Comparison of ENCODE assay signal across 8 mouse cellular contexts in genomic region chr16:3871815-3872214, GRCm38 (mm10). TPM values are rescaled to one million over a fixed set of nuclear protein-coding genes. Genes with fewer than 3 reads are reported as not detected.
A peak's percentile ranks its signal among the peaks of the same experiment; 100 is the strongest.
DNase-seq lines count a peak whose midpoint lies in the region; ATAC-seq and TF ChIP-seq lines count a peak whose summit lies in the region.

No protein-coding gene starts in this region.

- no peak for TF ChIP-seq EP300 in heart, postnatal 0 days (IDR thresholded peaks at IDR 0.05; ENCODE audit: low read depth)

- peak overlapping the region; percentile 52 for H3K4me3 ChIP-seq in heart, postnatal 0 days (ENCODE audit: low read depth, low read length)
- peak overlapping the region; percentile 90 for H3K4me3 ChIP-seq in bone marrow macrophage, adult 2 months (ENCODE audit: insufficient read depth, low read length)
- peak overlapping the region; percentile 57 for H3K4me3 ChIP-seq in hindbrain, embryonic 15.5 days
- peak overlapping the region; percentile 56 for H3K4me3 ChIP-seq in midbrain, embryonic 13.5 days (replicated peaks)

- H3K27ac ChIP-seq in heart, postnatal 0 days (ENCODE audit: low read depth) = peak overlapping the region; percentile 16; the same call in 1 of the 2 replicates
- H3K27ac ChIP-seq in bone marrow macrophage, adult 2 months (ENCODE audit: insufficient read depth, low read depth, low read length) = no peak overlapping the region
- H3K27ac ChIP-seq in hindbrain, embryonic 15.5 days (replicated peaks) = peak overlapping the region; percentile 51; the same call in 1 of the 2 replicates
- H3K27ac ChIP-seq in midbrain, embryonic 13.5 days = peak overlapping the region; percentile 19; the same call in 1 of the 2 replicates

- TF ChIP-seq POLR2A in bone marrow macrophage, adult 2 months (IDR thresholded peaks at IDR 0.05; ENCODE audit: borderline replicate concordance, low read depth, low read length) = no peak

- peak overlapping the region; percentile 97 for H3K4me2 ChIP-seq in heart, postnatal 0 days (ENCODE audit: low read depth, low read length)
- peak overlapping the region; percentile 79 for H3K4me2 ChIP-seq in hindbrain, embryonic 15.5 days
- H3K4me2 ChIP-seq in midbrain, embryonic 13.5 days (replicated peaks) = peak overlapping the region; percentile 93

- intact Hi-C loops in heart, postnatal 36 days (cut with DNase I) = loop anchor here (1.0 kb wide), 1 partner anchor 12 kb away; the partner anchor contains the start of genes Gm20695 and Zfp597

- peaks cover 11% of the 10 kb centered on the region for H3K4me1 ChIP-seq in heart, postnatal 0 days (ENCODE audit: control insufficient read depth, insufficient read depth)
- peaks cover 3% of the 10 kb centered on the region; the same call in 1 of the 2 replicates for H3K4me1 ChIP-seq in bone marrow macrophage, adult 2 months (ENCODE audit: control insufficient read depth, insufficient read depth, low read length)
- peaks cover 22% of the 10 kb centered on the region for H3K4me1 ChIP-seq in hindbrain, embryonic 15.5 days (replicated peaks)
- H3K4me1 ChIP-seq in midbrain, embryonic 13.5 days (replicated peaks) = peaks cover 26% of the 10 kb centered on the region

- 1% methylated on average over 16 of the region's 16 CpGs for WGBS in heart, postnatal 0 days
- whole genome bisulfite sequencing in hindbrain, embryonic 15.5 days = 3% methylated on average over 16 of the region's 16 CpGs
- 2% methylated on average over 16 of the region's 16 CpGs for whole genome bisulfite sequencing in midbrain, embryonic 13.5 days

- no peak for DNase-seq in heart, postnatal 0 days (ENCODE audit: low spot score)
- no peak for DNase-seq in heart, postnatal 36 days
- no peak for DNase-seq in left cerebral cortex, adult 9 months (ENCODE audit: low spot score in 2 of 2)
- no peak for DNase-seq in right cerebral cortex, adult 2 months (ENCODE audit: low spot score in 2 of 2)
- DNase-seq in thymus, postnatal 0 days (ENCODE audit: low spot score) = no peak

- H3K9me3 ChIP-seq in heart, postnatal 0 days (replicated peaks; ENCODE audit: control insufficient read depth, low read length) = no peaks in the 10 kb centered on the region
- H3K9me3 ChIP-seq in hindbrain, embryonic 15.5 days = no peaks in the 10 kb centered on the region
- H3K9me3 ChIP-seq in midbrain, embryonic 13.5 days = no peaks in the 10 kb centered on the region

- peaks cover 18% of the 10 kb centered on the region; the same call in 1 of the 2 replicates for H3K36me3 ChIP-seq in heart, postnatal 0 days (replicated peaks; ENCODE audit: control insufficient read depth, insufficient read depth, low read length)
- peaks cover 14% of the 10 kb centered on the region for H3K36me3 ChIP-seq in hindbrain, embryonic 15.5 days
- peaks cover 19% of the 10 kb centered on the region for H3K36me3 ChIP-seq in midbrain, embryonic 13.5 days

- no peak for ATAC-seq in heart, postnatal 0 days (ENCODE audit: insufficient read depth, low read depth)
- ATAC-seq in hindbrain, embryonic 15.5 days (ENCODE audit: low FRiP score, low read depth) = 0 out of 2 replicates have a peak, but pooled peaks have one; percentile 8
- ATAC-seq in midbrain, embryonic 13.5 days = no peak

- no peaks in the 10 kb centered on the region for H3K27me3 ChIP-seq in heart, postnatal 0 days (ENCODE audit: control insufficient read depth, insufficient read depth, low read length)
- H3K27me3 ChIP-seq in hindbrain, embryonic 15.5 days = no peaks in the 10 kb centered on the region
- H3K27me3 ChIP-seq in midbrain, embryonic 13.5 days = no peaks in the 10 kb centered on the region

- peak overlapping the region; percentile 46 for H3K9ac ChIP-seq in heart, postnatal 0 days (replicated peaks; ENCODE audit: low read depth, low read length)
- H3K9ac ChIP-seq in hindbrain, embryonic 15.5 days = peak overlapping the region; percentile 64
- H3K9ac ChIP-seq in midbrain, embryonic 13.5 days (replicated peaks) = peak overlapping the region; percentile 67

- no peak for TF ChIP-seq CTCF in heart, postnatal 0 days (IDR thresholded peaks at IDR 0.05; ENCODE audit: low read depth)
- TF ChIP-seq CTCF in bone marrow macrophage, adult 2 months (IDR thresholded peaks at IDR 0.05; ENCODE audit: low read depth, low read length) = no peak

RNA-seq across cellular contexts. Expression of gene Naa60, which starts 0.4 kb away (rescaled TPM):
- total RNA-seq in heart, postnatal 0 days (2014; rRNA removed; ENCODE audit: low replicate concordance) = 23.6 and 24.2 TPM in 2 replicates
- polyA plus RNA-seq in heart, postnatal 0 days (2015; fragmentation: Nextera tagmentation; extraction: Ambion mirVana) = 32.2 and 33.0 TPM in 2 replicates
- 10 to 100 TPM; 50.1 to 53.6 TPM for total RNA-seq in heart, postnatal 36 days (2021)
- polyA plus RNA-seq in bone marrow macrophage, adult 2 months (2012; ENCODE audit: insufficient read depth, insufficient read length, missing spikeins) = 100 and 102 TPM in 2 replicates
- polyA plus RNA-seq in hindbrain, embryonic 15.5 days (2015; fragmentation: Nextera tagmentation; extraction: Ambion mirVana) = 93.0 and 102 TPM in 2 replicates
- polyA plus RNA-seq in midbrain, embryonic 13.5 days (2015; fragmentation: Nextera tagmentation; extraction: Ambion mirVana) = 79.7 and 80.5 TPM in 2 replicates
- 45.9 and 48.6 TPM in 2 replicates for polyA plus RNA-seq in thymus, postnatal 0 days (2015; fragmentation: Nextera tagmentation; extraction: Ambion mirVana)

RNA-seq across cellular contexts. Expression of gene Zfp597, which starts 12.5 kb away (rescaled TPM):
- total RNA-seq in heart, postnatal 0 days (2014; rRNA removed; ENCODE audit: low replicate concordance) = 7.4 and 9.2 TPM in 2 replicates
- 3.3 and 4.3 TPM in 2 replicates for polyA plus RNA-seq in heart, postnatal 0 days (2015; fragmentation: Nextera tagmentation; extraction: Ambion mirVana)
- total RNA-seq in heart, postnatal 36 days (2021) = 10 to 100 TPM; 11.1 to 11.8 TPM
- 7.6 and 9.9 TPM in 2 replicates for polyA plus RNA-seq in bone marrow macrophage, adult 2 months (2012; ENCODE audit: insufficient read depth, insufficient read length, missing spikeins)
- 14.8 and 14.9 TPM in 2 replicates for polyA plus RNA-seq in hindbrain, embryonic 15.5 days (2015; fragmentation: Nextera tagmentation; extraction: Ambion mirVana)
- polyA plus RNA-seq in midbrain, embryonic 13.5 days (2015; fragmentation: Nextera tagmentation; extraction: Ambion mirVana) = 15.2 and 17.5 TPM in 2 replicates
- 5.7 and 7.1 TPM in 2 replicates for polyA plus RNA-seq in thymus, postnatal 0 days (2015; fragmentation: Nextera tagmentation; extraction: Ambion mirVana)

RNA-seq across cellular contexts. Expression of gene Gm20695, which starts 12.6 kb away (rescaled TPM):
- total RNA-seq in heart, postnatal 0 days (2014; rRNA removed; ENCODE audit: low replicate concordance) = not detected in 2 replicates
- 0.93 and 1.2 TPM in 2 replicates for polyA plus RNA-seq in heart, postnatal 0 days (2015; fragmentation: Nextera tagmentation; extraction: Ambion mirVana)
- under 1 TPM in 1 of 2 experiments, not detected in 1; 0.60 TPM for total RNA-seq in heart, postnatal 36 days (2021)
- polyA plus RNA-seq in bone marrow macrophage, adult 2 months (2012; ENCODE audit: insufficient read depth, insufficient read length, missing spikeins) = 1.0 TPM in 1 of 2 replicates, not detected in the other
- 1.6 and 1.7 TPM in 2 replicates for polyA plus RNA-seq in hindbrain, embryonic 15.5 days (2015; fragmentation: Nextera tagmentation; extraction: Ambion mirVana)
- polyA plus RNA-seq in midbrain, embryonic 13.5 days (2015; fragmentation: Nextera tagmentation; extraction: Ambion mirVana) = 1.6 and 4.9 TPM in 2 replicates
- polyA plus RNA-seq in thymus, postnatal 0 days (2015; fragmentation: Nextera tagmentation; extraction: Ambion mirVana) = 1.7 and 3.1 TPM in 2 replicates

RNA-seq across cellular contexts. Expression of gene Zfp174, which starts 24.7 kb away (rescaled TPM):
- total RNA-seq in heart, postnatal 0 days (2014; rRNA removed; ENCODE audit: low replicate concordance) = 0.69 and 0.93 TPM in 2 replicates
- 0.71 and 0.72 TPM in 2 replicates for polyA plus RNA-seq in heart, postnatal 0 days (2015; fragmentation: Nextera tagmentation; extraction: Ambion mirVana)
- total RNA-seq in heart, postnatal 36 days (2021) = 1 to 10 TPM; 1.4 to 1.6 TPM
- 0.99 and 1.5 TPM in 2 replicates for polyA plus RNA-seq in bone marrow macrophage, adult 2 months (2012; ENCODE audit: insufficient read depth, insufficient read length, missing spikeins)
- 2.3 and 2.8 TPM in 2 replicates for polyA plus RNA-seq in hindbrain, embryonic 15.5 days (2015; fragmentation: Nextera tagmentation; extraction: Ambion mirVana)
- 2.2 TPM in 2 replicates for polyA plus RNA-seq in midbrain, embryonic 13.5 days (2015; fragmentation: Nextera tagmentation; extraction: Ambion mirVana)
- polyA plus RNA-seq in thymus, postnatal 0 days (2015; fragmentation: Nextera tagmentation; extraction: Ambion mirVana) = 0.45 and 0.47 TPM in 2 replicates

RNA-seq across cellular contexts. Expression of gene 1700037C18Rik, which starts 36.7 kb away (rescaled TPM):
- total RNA-seq in heart, postnatal 0 days (2014; rRNA removed; ENCODE audit: low replicate concordance) = 3.2 and 4.0 TPM in 2 replicates
- 9.2 and 10.0 TPM in 2 replicates for polyA plus RNA-seq in heart, postnatal 0 days (2015; fragmentation: Nextera tagmentation; extraction: Ambion mirVana)
- total RNA-seq in heart, postnatal 36 days (2021) = 1 to 10 TPM; 2.7 to 6.9 TPM
- polyA plus RNA-seq in bone marrow macrophage, adult 2 months (2012; ENCODE audit: insufficient read depth, insufficient read length, missing spikeins) = 3.1 and 3.6 TPM in 2 replicates
- 13.3 and 18.1 TPM in 2 replicates for polyA plus RNA-seq in hindbrain, embryonic 15.5 days (2015; fragmentation: Nextera tagmentation; extraction: Ambion mirVana)
- polyA plus RNA-seq in midbrain, embryonic 13.5 days (2015; fragmentation: Nextera tagmentation; extraction: Ambion mirVana) = 11.1 and 12.2 TPM in 2 replicates
- polyA plus RNA-seq in thymus, postnatal 0 days (2015; fragmentation: Nextera tagmentation; extraction: Ambion mirVana) = 9.1 and 10.0 TPM in 2 replicates
